Mouse (Mus musculus) CH12.LX (cell line): ENCODE results near the gene Ccnt1.

ENCODE experiments used
- BHLHE40 ChIP-seq: IDR thresholded peaks from 2 replicates; pipeline ENCODE4 v1.6.1; 2011; ENCODE audit warnings: mild to moderate bottlenecking, low read depth, low read length, improper control_type of control experiment
- CHD1 ChIP-seq: IDR thresholded peaks from 2 replicates; pipeline ENCODE4 v1.6.1; 2012; ENCODE audit warnings: low read depth, low read length, improper control_type of control experiment, inconsistent platforms
- CTCF ChIP-seq, 2 experiments: IDR thresholded peaks in 1 of 2; conservative IDR thresholded peaks in 1 of 2; 2 replicates each; pipeline ENCODE4 v1.5.1; 2011 to 2012; ENCODE audit warnings: low read depth in 2 of 2, low read length in 2 of 2, improper control_type of control experiment in 1 of 2, inconsistent platforms in 1 of 2, mild to moderate bottlenecking in 1 of 2, moderate library complexity in 1 of 2
- E2F4 ChIP-seq: IDR thresholded peaks from 2 replicates; pipeline ENCODE4 v1.6.1; 2011; ENCODE audit warnings: low read depth, low read length, improper control_type of control experiment; ENCODE audit not compliant: insufficient replicate concordance
- HCFC1 ChIP-seq: IDR thresholded peaks from 2 replicates; pipeline ENCODE4 v1.6.1; 2012; ENCODE audit warnings: low read depth, mild to moderate bottlenecking, inconsistent platforms, low read length, improper control_type of control experiment
- KAT2A ChIP-seq: IDR thresholded peaks from 2 replicates; pipeline ENCODE4 v1.6.1; 2012; ENCODE audit warnings: low read length, improper control_type of control experiment, inconsistent platforms; ENCODE audit not compliant: insufficient replicate concordance
- MAFK ChIP-seq: IDR thresholded peaks from 2 replicates; pipeline ENCODE4 v1.6.1; 2011; ENCODE audit warnings: low read length, improper control_type of control experiment; ENCODE audit not compliant: insufficient replicate concordance
- MAZ ChIP-seq: IDR thresholded peaks from 2 replicates; pipeline ENCODE4 v1.6.1; 2012; ENCODE audit warnings: low read depth, mild to moderate bottlenecking, inconsistent platforms, low read length, improper control_type of control experiment, moderate library complexity
- MEF2A ChIP-seq: IDR thresholded peaks from 2 replicates; pipeline ENCODE4 v1.6.1; 2014; ENCODE audit warnings: low read depth, mild to moderate bottlenecking, inconsistent platforms, low read length, improper control_type of control experiment, borderline replicate concordance
- POLR2A ChIP-seq: IDR thresholded peaks from 2 replicates; pipeline ENCODE4 v1.6.1; 2011; ENCODE audit warnings: low read depth, mild to moderate bottlenecking, improper control_type of control experiment, low read length
- TCF12 ChIP-seq: IDR thresholded peaks from 2 replicates; pipeline ENCODE4 v1.6.1; 2014; ENCODE audit warnings: low read depth, mild to moderate bottlenecking, inconsistent platforms, low read length, improper control_type of control experiment
- USF1 ChIP-seq: IDR thresholded peaks from 2 replicates; pipeline ENCODE4 v1.6.1; 2014; ENCODE audit warnings: low read depth, mild to moderate bottlenecking, inconsistent platforms, low read length, improper control_type of control experiment
- ZMIZ1 ChIP-seq: IDR thresholded peaks from 2 replicates; pipeline ENCODE4 v1.6.1; 2012; ENCODE audit warnings: low read depth, mild to moderate bottlenecking, inconsistent platforms, low read length, improper control_type of control experiment
- ZNF384 ChIP-seq: IDR thresholded peaks from 2 replicates; pipeline ENCODE4 v1.6.1; 2012; ENCODE audit warnings: low read depth, low read length, improper control_type of control experiment, inconsistent platforms

DNA sequence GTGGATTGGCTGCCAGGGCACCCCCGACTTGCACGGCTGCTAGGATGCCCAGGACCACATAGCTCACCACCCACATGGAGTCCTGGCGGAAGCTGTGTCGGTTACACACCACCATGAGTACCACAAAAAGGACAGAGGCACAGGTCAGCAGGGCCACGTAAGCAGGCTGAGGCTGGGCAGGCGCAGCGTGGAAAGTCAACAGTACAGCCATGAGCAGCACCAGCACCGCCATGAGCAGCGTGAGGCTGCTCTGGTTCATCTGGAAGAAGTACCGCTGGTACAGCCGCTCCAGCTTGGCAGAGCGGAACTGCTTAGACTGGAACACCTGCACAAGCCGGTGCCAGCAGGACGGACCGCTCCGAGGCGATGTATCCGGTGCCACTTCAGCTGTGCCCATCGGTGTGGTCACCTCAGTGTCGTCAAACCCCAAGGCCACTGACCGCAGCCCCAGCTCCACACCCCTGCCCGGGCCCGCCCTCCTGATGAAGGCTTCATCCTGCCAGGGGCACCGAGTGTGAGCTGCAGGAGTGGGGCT, 33.4 kb upstream of the Ccnt1 start:
- no peak for TF ChIP-seq POLR2A
- TF ChIP-seq MAFK, result no peak
- no peak for TF ChIP-seq CTCF (conservative IDR thresholded peaks at IDR 0.05 in 1 of 2, IDR thresholded peaks at IDR 0.05 in 1 of 2; ENCODE audit: low read depth in 2 of 2, low read length in 2 of 2)
- no peak for TF ChIP-seq HCFC1
- TF ChIP-seq ZMIZ1, result no peak
- TF ChIP-seq E2F4, result no peak
- no peak for TF ChIP-seq KAT2A
- TF ChIP-seq MEF2A, result no peak
- no peak for TF ChIP-seq TCF12
- no peak for TF ChIP-seq CHD1
- no peak for TF ChIP-seq USF1
- TF ChIP-seq BHLHE40, result no peak
- TF ChIP-seq ZNF384, result no peak
- TF ChIP-seq MAZ, result no peak
